ENCODE assay signal across 12 mouse cellular contexts in the genomic region with DNA sequence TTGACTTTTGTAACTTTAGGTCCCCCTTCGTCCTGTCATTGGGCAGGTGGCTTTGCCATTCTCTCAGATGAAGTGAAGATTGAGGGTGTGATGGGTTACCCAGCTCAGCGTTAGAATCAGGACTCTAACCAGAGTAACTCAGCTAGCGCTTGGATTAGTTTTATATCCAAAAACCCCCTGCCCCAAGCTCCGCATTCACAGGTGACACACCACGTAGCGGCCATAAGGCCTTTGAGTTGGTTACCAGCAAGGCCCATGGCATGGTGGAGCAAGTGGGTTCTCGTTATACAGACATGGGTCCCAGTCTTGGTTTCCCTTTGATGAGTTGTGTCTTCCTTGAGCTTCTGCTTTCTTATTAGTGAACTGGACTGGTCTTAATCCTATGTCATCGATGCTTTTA.
"Had no signal": no experiment of that assay in that cellular context is flagged by ENCODE, and none has a peak within 500 bp of the region (broad histone marks: within the 10 kb centered on the region; RNA-seq: fewer than 3 reads in every experiment).

No protein-coding gene starts in this region.

- H3K9me3 ChIP-seq: kidney, embryonic 15.5 days; limb, embryonic 10.5 days; limb, embryonic 13.5 days; liver, embryonic 12.5 days; liver, embryonic 15.5 days; lung, embryonic 15.5 days had no signal

- H3K4me3 ChIP-seq: kidney, embryonic 15.5 days; limb, embryonic 10.5 days; limb, embryonic 13.5 days; liver, embryonic 12.5 days; liver, embryonic 15.5 days; lung, embryonic 15.5 days had no signal

- H3K27me3 ChIP-seq: kidney, embryonic 15.5 days; limb, embryonic 13.5 days; liver, embryonic 12.5 days; liver, embryonic 15.5 days; lung, embryonic 15.5 days had no signal

- ATAC-seq: liver, embryonic 12.5 days had no signal

- DNase-seq: kidney, adult 8-10 months; kidney, postnatal 10 days; kidney, postnatal 36 days; midbrain, embryonic 14.5 days; thymus, postnatal 25 days had no signal

- H3K4me2 ChIP-seq: kidney, embryonic 15.5 days; limb, embryonic 13.5 days; liver, embryonic 12.5 days; liver, embryonic 15.5 days; lung, embryonic 15.5 days; midbrain, embryonic 11.5 days had no signal

- H3K36me3 ChIP-seq: kidney, embryonic 15.5 days; liver, embryonic 12.5 days; liver, embryonic 15.5 days; lung, embryonic 15.5 days had no signal

- H3K27ac ChIP-seq: kidney, embryonic 15.5 days; limb, embryonic 10.5 days; limb, embryonic 13.5 days; liver, embryonic 12.5 days; liver, embryonic 15.5 days; lung, embryonic 15.5 days had no signal

- H3K9ac ChIP-seq: kidney, embryonic 15.5 days; limb, embryonic 13.5 days; liver, embryonic 12.5 days; liver, embryonic 15.5 days; lung, embryonic 15.5 days had no signal
